Mouse (Mus musculus): Measurements from ENCODE around the gene Fhl2.

Gene Fhl2

DNA sequence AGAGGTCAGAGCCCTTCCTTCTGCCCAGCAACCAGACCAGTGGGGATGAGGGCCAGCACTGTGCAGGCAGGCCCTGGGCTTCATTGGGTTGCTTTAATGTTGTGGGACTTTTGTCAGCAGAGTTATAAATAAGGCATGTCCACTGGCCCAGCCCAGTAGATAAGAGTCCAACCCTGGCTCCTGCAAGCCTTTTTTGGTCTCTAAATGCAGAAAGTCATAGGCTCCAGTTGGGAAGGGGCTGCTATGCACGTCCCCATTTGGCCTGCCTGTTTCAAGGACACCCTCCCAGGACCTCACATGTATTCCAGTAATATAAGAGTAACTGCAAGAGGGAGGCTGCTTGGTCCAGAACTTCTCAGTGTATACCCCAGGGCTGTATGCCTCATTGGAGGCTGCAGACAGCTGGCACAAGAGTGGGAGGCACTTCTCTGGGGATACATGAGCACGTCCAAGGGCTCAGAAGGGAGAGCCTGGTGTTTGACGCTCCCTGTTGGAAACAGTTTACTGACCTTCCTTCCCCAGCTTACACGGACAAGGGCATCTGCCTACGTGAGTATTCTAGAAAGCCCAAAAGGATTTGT lies at the start of gene Fhl2:
Gene Fhl2 (minus strand): TSS at position 324 of the 581 bp plus-strand sequence.
- DNase-seq, result no peak

DNA sequence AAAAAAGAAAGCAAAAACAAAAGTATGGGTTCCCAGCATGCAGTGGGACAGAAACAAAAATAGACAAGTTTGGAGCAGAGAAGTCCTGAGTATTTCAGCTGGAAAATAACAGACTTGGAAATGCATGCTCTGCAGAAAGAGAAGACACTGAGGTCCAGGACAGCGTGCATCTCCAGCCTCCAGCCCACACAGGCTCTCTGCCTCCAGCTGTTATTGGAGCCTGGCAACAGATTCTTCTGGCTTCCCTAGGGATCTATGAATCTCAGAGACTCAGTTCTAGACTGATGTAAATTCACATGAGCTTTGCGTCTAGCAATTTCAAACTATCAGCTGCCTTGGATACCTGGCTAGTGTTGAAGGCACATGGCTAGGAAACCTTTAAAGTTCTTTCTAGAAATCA lies 48.2 kb upstream of the Fhl2 start:
- DNase-seq, result no peak

DNA sequence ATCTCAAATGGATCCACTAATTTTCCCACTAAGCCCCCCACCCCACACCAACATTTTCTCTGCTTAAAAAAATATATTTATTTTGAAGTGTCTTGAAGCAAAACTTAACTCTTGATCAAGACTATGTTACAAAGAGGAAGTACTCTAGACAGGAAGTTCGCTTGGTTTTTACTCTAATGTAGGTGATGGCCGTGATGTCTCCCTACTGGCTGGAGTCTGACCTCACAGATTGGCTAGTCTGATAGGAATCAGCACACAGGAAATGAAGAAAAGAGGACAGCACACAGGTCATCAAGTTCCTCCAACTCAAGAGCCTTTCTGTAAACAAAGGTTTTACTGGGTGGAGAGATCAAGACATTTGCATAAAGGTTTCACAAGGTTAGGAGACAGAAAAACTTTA lies 44.4 kb upstream of the Fhl2 start:
- no peak for DNase-seq

DNA sequence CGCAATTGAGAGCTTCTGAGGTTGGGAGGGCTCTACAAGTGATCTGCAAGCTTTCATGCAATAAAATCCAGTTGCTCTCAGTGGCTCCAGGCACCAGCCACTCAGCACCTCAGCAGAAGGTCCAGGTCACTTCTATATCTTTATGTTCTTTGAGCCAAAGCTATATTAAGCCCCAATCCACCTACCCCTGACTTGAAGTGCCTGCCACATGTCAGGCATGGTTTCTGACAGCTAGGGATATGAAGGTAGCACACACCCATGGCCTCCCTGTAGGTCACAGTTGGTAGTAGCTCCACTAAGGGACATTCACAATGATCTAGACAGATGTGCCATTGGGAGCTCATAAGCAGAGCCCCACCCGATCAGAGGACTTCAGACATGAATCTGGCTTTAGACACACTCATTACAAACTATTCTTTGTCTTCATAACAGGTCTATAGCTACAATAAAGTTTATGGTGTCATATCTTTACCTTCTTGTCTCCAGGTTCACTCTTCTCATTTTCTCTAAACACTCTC lies 43.1 kb upstream of the Fhl2 start:
- no peak for DNase-seq

DNA sequence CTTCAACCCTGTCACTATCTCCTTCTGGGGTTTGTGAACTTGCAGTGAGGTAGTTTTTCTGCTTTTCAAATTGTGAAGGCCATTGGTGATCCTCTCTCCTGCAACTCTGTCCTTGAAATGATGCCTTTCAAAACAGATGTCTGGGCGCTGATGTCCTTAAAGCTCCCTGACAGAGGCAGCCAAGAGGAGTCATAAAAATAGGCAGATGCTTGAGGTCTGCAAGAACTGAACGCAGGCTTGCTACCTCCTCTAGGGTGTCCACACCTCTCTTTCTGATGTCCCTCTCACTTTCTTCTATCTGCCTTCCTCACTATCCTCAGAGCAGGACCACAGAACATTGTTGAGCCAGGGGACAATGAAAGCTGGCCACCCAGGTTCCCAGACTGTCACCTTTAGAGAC lies 41.7 kb upstream of the Fhl2 start:
- no peak for DNase-seq

DNA sequence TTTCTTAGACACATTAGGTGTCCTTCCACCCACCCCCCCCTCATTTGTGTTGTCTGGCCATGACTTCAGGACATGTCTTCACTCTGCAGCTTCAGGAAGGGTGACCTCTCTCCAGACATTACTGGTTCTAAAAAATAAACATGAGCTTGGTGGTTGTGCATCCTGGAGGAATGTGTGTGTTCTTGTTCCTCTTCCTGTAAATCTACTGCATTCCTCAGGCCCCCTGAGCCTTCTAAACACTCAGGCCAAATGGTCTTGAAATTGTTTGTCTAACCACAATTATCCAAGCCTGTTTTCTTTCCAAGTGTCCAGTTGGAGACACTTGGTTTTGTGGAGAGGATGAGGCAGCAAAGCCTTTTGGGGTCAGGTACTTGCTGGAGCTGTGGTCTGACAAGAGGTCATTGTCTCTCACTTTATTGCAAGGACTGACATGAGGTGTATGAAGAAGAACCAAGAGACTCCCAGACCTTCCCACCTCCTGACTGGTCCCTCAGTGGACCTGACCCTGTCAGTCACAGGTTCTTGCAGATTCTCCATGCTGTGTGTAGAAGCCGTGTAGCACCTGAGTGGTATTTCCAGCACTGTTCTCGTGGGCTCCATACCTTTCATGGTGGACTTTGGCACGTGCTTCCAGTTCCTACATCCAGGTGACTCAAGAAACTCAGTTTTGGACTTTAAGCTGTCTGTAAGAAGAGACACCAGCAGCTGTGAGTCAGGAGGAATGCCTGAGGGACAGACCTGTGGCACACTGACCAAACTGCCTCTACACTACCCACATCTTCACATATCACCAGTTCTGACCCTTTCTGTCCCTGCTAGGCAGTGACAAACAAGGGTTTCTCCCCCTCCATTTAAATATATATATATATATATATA lies 40.8 kb upstream of the Fhl2 start:
- no peak for DNase-seq

DNA sequence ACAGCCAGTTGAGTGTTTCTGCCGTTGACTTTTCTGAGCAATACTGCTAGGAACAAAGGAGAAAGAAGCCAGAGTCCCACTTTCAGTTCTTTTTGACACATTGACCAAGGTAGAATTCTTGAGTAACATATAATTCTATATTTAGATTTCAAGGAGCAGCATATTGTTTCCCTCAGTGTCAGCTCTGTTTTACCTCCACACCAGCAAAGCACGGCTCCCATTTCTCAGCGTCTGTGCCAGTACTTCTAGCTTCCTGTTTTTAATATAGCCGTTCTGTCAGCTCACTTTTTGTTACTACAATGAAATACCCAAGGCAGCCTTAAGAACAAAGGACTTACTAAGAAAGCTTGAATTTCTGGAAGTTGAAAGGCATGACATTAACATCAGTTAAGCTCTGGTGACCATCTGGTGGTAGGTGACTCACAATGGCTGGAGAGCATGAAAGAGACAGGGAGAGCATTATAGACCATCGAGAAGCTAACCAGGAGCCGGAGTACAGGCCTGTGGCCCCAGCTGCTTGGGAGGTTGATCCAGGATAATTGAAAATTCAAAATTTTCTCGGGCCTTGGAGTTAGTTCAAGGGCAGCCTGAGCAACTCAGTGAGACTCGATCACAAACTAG lies 28.9 kb upstream of the Fhl2 start:
- DNase-seq, result no peak

DNA sequence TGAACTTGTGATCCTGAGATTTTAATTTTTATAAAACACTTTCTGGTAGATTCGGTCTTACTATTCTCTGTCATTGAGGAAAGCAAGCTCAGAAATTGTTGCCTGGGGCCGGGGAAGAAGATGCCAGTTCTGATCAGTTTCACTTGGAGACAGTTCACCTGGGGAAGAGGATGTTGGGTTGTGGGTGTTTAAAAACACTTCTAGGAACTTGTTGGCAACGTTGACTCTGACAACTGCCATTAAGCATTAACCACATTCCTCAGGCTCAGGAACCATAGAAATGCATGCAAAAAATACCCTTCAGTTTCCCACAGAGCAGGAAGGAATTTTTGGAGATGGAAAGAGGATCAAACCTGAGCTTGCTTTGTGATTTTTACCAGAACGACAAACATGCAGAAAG lies 28.2 kb upstream of the Fhl2 start:
- no peak for DNase-seq

DNA sequence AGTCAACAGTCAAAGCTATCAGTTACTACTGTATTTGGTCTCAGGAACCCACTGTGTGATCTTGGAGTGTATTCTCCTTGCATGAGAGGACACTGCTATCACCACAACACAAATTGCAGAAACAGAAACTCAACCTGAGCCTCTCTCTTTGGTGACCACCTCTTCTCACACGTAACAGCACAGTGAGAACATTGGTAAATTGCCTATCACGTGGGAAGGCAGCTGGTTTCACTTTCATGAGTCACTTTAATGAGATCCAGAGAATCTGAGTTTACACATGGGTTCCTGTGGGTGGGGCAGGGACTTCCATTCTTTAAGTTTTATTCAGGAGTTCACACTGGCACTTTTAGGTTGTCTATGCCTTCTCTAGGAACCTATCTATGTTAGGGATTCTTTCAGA lies 27.4 kb upstream of the Fhl2 start:
- DNase-seq, result no peak

DNA sequence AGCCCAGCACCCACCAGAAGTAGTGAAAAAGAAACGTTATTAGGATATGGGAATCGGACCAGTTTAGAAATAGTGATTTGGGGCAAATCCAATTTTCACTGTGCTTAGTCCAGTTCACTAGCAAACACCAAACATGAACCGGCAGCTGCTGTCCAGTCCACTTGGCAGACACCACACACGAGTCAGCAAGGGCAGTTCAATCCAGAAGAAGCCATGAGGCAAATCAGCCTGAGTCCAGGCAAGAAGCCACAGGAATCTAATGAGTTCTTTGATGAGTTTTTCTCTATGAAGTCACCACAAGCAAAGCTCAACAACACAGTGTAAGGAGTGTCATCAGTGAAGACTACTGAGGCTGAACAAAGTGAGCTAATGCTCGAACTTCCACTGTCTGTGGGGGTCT lies 26.3 kb upstream of the Fhl2 start:
- DNase-seq, result no peak

DNA sequence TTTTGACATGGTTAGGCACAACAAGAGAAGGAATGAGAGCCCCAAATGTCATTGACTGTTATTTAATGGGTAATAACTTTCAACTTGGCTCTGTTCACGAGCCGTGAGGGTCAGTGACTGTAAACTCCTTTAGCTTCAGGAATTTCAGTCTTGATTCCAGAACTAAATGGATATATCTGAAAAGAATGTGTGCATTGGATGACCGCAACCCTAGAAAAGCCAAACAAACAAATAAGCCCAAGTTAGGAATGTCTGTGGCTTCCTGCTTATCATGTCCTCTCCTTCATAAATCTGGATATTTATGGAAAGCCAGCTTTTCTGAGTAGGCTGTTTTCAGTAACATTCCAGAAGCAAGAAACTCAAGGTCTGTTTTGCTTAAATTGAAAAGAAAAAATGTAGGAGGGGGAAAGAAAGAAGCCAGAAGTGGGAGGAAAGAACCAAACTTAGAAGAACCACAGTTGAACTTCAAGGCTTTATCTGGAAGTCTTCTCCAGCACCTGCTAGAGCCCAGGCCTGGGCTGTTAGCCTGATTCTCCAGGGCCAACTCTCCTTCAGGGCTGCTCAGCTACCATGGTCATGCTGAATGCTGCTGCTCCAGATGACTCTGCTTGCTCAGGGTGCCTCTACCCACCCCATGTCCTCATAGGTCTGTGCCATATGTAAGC lies 21.4 kb upstream of the Fhl2 start:
- DNase-seq, result no peak

DNA sequence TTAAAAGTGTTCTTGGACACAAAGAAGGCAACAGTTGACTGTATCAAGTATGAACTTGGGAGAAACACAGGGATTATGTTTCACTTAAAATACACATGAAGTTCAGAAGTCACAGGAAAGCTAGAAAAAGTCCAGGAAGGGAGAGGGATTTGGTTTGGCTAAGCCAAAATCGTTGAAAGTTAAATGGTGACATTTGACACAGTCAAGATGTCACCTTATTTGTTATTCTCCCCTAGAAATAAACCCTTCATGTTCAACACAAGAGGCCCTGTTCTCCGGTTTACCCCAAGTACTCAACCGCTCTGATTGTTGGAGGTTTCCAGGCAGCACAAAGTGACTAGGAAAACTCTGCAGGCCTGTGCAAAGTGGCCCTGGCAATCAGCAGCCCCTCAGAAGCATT lies 18.8 kb upstream of the Fhl2 start:
- DNase-seq, result no peak

DNA sequence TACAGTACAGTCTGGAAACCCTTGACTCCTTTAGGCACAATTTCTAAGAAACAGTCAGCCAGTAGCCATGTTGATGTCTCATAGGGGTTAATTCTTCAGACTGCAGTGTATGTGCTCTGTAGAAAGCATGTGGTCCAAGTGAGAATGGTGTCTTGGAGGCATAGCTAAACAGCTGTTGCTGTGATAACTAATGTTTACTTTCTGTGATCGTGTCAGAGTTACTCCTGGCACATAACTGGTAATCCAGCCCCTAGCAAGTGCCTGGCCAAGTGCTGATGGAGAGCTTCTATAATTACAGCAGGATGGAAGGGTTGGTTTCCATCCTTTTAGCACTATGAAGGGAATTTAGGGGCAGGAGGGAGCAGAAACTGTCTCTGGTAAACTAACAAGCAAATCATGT lies 14.5 kb upstream of the Fhl2 start:
- no peak for DNase-seq

DNA sequence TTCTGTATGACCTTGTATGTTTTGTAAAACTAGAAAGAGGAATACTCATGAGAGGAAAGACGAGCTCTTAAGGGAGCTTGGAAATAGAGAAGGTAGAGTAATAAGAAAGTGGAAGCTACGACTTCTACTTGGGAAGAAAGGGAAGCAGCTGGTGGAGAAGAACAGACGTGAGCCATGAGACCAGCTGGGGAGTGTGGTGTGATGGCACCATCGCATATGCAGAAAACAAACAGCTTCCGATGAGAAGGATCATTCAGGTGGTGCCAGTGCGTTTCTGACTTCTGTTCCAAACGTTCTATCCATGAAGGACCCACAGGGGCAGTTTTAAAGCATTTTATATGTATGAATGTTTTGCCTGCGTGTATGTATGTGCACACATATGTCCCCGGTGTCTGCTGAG lies 13.5 kb upstream of the Fhl2 start:
- DNase-seq, result no peak

DNA sequence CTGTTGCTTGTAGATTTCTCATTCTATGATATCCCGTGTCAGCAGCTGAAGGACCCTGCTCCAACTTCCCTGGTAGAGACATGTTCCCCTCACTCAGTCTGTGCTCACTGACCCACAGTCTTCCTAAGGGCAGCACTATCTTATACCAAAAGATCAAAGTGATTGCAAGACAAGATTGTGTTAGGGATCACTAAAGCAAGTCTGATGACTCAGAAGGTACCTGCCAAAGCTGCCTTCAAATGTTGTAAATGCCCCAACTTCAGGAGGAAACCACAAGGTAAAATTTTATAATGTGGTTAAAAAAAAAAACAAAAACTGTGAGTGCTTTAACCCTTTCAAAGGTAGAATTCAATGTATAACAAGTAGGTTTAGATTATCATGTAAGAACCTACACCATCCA lies 10.4 kb upstream of the Fhl2 start:
- DNase-seq, result no peak

DNA sequence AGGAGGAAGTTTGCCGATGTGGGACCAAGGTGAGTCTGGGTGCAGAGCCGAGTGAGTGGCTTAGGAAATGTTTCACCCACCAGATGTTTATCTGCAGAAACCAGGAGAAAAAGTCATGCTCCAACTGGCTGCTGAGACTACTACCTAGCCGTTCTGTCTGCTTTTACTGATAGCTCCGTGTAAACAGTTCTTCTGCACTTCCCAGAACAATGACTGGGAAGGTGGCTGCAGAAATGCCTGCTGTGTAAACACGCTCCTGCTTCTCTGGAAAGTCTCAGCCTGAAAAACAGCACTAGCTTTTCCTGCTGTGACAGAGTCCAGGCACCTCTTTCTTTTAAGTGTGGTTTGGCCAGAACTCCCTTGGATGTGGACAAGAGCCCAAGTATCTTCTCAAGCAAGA lies 6.5 kb upstream of the Fhl2 start:
- DNase-seq, result no peak

DNA sequence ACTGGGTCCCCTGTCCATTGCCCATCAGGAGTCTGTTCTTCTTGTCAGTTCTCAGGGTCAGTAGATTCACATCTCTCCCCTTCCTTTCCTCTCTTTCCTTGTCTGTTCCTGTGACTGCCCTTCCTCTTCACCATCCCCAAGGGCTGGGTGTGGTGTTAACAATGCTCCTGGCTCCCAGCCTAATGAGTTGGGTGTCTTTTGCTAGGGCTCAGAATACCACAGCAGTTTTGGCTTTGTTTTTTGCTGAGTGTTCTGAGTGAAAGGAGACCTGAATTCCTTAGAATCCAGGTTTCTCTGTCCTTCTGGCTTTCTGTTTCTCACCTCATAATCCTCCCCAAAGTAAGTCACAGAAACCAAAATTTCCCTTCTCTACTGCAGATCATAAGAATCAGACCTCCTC lies 5.4 kb upstream of the Fhl2 start:
- DNase-seq, result no peak

DNA sequence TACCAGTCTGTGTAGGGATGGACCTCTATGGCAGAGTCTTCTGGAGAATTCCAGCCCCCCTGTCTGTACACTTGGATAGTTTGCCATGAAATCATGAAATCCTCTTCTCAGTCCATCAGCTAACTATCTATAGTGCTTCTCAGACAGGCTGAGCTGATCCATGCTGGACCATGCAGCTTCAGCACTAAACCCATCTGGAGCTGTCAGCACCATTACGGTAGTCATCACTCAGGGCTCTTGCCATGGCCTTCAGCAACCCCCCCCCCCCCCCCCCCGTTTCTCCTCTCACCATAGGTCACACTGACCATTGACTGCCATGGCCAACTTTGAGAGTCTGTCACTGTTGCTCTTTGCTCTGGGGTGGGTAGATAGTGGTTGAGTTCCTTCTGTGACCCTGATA lies 5.0 kb upstream of the Fhl2 start:
- no peak for DNase-seq

DNA sequence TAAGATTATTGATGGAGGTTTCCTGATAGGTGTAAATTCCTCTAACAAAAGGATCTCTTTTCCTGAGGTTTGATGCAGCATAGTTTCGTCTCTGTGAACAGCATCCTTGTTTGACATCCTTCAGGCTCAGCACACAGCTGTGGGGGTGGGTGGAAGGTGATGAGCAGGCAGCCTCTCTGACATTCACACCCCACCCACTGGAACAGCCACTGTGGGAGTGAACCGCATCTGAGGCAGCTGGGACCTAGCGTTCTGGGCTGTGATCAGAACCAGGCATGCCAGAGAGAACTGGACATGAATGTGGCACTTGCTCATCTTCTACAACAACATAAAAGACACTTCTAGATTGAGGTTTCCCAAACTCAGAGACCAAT lies 3.1 kb upstream of the Fhl2 start:
- no peak for DNase-seq

DNA sequence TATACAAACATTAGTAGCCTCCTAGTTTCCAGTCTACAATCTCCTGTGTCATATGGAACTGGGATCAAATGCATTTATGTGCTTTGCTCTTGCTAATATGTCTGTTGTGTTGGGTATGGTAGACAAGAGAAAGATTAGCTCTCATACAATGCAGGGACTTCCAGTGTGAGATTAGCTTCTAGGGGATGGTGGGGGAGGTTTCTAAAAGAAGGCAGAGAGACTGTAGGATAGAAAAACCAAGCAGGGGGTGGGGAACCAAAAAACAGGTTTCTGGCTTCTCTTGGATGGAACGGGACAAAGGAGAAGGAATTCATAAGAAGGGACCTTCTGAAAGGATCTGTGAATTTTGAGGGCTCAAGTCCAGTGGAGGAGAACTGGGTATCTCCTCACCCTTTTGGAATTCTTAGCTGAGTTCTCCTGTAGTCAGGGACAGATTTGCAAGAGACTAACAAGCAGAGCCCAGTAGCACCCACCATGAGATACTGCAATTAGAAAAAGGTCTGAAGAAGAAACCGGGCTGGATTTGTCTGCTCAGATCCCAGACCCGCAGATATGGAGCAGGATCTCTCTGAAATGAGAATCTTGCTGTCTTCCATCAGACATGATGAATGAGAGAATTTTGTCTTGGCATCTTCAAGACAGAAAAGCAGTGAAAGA lies 2.6 kb upstream of the Fhl2 start:
- no peak for DNase-seq

DNA sequence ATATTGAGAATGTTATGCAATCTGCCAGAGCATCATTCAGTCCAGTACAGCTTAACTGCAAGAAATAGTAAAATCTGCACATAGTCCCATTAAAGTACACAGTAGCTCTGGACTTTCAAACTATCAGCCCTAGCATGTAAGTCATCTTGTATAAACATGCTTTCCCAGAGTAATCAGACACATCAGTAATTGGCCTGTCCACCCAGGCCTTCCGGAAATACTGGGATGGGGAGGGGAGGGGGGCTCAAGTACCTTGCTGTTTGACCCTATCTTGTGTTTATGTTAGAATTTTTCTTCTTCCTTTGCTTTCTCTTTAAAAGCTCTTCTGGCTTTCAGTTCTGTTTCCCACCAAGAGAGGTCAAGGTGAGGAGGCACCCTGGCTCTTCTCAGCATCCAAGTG lies 725 bp downstream of the Fhl2 start:
- no peak for DNase-seq

DNA sequence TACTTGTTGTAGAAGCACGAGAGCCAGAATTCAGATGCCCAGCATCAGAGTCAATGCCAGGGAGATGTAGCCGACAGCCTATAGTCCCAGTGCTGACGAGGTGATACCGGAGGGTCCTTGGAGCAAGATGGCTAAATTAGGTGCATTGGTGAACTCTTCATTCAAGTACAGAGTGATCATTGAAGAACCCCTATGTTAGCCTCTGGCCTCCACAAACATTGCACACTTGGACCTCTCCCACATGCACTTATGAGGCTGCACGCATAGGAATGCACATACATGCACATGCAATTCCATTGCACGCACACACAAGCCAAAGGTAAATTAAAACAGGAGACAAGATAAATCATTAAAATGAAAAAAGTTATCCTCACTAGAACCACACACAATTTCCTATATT lies 3.4 kb downstream of the Fhl2 start:
- no peak for DNase-seq

DNA sequence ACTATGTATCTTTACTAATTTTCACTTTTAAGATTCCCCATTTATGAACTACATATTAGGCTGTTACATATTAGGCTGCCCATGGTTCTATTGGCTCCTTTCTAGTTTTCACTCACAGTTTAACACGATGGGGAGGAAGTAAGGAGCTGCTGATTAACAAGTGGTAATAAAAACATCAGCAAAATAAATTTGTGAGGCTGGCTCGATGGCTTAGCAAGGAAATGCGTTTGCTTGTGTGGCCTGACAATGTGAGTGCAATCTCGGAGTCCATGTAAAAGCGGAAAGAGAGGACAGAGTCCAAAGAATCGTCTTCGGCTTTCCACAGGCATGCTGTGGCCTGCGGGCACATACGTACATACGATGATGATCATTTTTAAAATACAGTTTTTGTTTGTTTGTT lies 4.3 kb downstream of the Fhl2 start:
- DNase-seq, result no peak
